Mouse (Mus musculus) ZHBTc4 (cell line): ENCODE results near the gene Shisa7.
"Not testable (repeated sequence)": the region's sequence is repeated elsewhere in the genome, so short reads cannot be mapped to it uniquely, and the experiment has no call there.

Experiments
- DNase-seq: peaks from one replicate; pipeline ENCODE4 v3.0.0-alpha.2; 2011; ENCODE audit warnings: low read depth, low spot score

The Shisa7 gene

DNA sequence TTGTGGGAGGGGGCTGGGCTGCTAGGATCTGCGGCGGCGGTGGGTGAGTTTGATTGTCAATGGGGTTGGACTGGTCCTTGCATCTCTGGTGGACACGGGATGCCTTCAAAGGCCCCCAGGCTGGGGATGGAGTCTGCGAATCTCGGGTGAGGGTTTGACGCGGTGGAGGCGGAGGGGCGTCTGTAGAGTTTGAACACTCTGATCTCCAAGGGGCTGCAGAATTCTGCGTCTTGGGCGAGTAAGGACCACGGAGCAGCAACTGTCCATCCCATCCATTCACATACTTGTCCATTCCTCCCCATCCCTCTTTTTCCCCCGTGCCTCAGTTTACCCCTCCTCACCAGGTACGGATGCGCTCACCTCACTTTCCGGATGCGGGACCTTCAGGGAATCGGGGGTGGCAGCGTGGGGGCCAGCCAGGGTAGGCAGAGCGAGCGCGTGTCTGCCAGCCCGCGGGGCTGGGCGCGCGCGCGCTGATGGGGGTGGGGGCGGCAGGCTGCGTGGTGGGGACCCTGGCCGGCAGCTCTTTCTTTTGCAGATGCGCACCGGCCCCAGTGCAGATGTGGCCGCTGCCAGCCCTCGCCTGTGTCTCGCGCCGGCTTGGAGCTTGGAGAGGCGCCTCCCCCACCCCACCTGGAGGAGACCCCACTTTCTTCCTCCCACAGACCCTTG is at the start of gene Shisa7:
Shisa7 (minus strand) TSS at position 452 of the 672 bp plus-strand sequence.
- DNase-seq = no peak

DNA sequence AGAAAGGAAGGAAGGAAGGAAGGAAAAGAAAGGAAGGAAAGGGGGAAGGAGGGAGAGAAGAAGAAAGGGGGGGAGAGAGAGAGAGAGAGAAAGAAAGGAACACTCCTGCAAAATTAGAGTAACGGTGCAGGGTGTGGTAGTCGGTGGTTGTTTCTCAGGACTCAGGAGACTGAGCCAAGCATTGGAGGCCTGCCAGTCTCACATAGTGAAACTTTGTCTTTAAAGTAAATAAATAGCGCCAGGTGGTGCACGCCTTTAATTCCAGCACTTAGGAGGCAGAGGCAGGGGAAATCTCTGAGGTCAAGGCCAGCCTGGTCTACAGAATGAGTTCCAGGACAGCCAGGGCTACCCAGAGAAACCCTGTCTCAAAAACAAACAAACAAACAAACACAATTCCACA is 42.2 kb upstream of the Shisa7 start:
- no peak for DNase-seq

DNA sequence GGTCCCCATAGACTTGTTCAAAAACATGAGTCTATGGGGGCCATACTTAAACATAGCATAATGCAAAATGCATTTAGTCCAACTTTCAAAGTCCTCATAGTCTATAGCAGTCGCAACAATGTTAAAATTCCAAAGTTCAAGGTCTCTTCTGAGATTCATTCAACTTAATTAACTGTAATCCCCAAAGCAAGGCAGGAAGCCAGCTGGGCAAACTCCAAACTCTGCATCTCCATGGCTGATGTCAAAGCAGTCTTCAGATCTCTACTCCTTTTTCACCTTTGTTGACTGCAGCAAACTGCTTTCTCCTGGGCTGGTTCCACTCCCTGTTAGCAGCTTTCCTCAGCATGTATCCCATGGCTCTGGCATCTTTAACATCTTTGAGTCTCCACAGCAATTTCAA is 34.5 kb upstream of the Shisa7 start:
- DNase-seq = not testable (repeated sequence)

GRCm38 (mm10) chr7:4878186-4878585 is 33.7 kb upstream of the Shisa7 start:
- no peak for DNase-seq

GRCm38 (mm10) chr7:4877226-4877625 is 32.7 kb upstream of the Shisa7 start:
- DNase-seq = no peak

GRCm38 (mm10) chr7:4876753-4877221 is 32.3 kb upstream of the Shisa7 start, which contains the start of gene Isoc2a:
Gene Isoc2a, plus strand, starts transcription at chr7:4877153.
- DNase-seq = peak; percentile 97

- DNase-seq = peak; percentile 84
Observed at GRCm38 (mm10) chr7:4870133-4870532, 25.6 kb upstream of the Shisa7 start, which contains the start of gene Isoc2b. Gene Isoc2b, minus strand, starts transcription at chr7:4870258.

DNA sequence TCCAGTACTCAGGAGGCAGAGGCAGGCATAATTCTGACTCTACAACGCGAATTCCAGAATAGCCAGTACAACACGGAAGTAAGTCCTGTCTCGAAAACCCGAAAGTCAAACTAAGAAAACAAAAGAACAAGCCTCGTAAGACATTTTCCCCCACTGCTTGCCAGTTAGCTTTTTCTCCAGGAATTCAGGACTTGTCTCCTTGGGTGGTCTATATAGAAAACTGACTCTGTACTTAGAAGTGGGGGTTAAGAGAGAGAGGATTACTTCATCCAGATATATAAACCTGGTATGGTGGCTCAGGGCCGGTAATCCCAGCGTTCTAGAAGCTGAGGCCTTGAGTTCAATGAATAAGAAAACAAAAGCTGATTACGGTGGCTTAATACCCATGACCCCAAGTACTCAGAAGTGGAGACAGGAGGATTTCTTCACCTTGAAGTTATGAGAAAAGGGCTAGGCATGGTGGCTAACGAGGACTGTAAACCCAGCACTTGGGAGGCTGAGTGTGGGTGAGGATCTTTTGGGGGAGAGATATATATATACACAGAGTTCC is 22.2 kb upstream of the Shisa7 start:
- DNase-seq = peak; percentile 45

DNA sequence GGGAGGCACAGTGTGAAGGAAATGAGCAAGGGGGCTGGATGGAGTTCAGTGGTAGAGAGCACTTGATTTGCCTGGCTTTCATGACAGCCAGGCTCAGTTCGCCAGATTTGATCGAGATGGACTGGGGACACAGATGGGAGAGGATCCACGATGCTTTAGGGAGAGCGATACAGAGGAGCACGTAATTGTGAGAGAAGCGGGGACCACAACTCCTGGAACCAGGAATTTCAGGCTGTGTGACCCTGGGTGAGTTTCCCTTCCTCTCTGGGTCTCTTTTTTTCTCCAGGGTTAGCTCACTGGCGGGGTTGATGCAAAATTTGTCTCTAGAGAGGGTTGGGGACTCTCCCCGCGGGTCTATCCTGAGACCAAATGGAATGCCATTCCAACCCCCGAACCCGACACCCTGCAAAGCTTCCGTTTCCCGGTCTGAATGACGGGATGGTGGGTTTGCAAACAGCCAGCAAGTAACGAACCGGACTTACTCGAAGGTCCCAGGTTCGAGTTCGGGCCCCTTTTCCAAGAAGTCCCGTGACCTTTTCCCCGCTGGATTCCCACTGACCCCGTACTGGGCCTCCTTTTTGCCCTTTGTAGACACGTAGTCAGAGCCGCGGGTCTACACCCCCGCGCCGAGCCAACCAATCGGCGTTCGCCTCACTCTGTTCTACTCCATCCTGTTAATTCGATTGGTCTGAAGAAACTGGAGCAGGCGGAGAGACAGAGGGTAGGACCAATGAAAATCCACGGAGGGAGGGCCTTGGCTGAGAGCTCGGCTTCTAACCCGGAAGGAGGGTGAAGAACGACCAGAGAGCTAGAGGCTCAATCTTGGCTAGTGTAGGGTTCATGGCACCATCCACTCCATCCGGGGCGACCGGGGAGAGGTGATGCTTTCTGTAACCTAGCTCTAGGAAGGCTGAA is 21.3 kb upstream of the Shisa7 start:
- DNase-seq = peak; percentile 97

DNA sequence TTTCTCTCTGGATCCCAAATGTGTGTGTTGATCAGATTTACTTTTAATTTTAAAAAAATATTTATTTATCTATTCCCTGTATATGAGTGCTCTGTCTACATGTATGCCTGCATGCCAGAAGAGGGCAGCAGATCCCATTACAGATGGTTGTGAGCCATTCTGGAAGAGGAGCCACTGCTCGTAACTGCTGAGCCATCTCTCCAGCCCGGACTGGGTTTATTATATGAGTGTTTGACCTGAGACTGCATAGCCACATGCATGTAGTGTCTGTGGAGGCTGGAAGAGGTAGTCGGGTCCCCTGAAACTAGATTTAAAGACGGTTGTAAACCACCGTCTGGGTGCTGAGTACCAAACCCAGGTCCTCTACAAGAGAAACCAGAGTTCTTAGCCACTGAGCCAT is 20.6 kb upstream of the Shisa7 start:
- peak; percentile 75 for DNase-seq

- no peak for DNase-seq
Observed at GRCm38 (mm10) chr7:4864130-4864845, 19.8 kb upstream of the Shisa7 start.

GRCm38 (mm10) chr7:4863541-4864080 is 19.1 kb upstream of the Shisa7 start:
- no peak for DNase-seq

GRCm38 (mm10) chr7:4863041-4863440 is 18.5 kb upstream of the Shisa7 start:
- DNase-seq = no peak

GRCm38 (mm10) chr7:4860926-4861325 is 16.4 kb upstream of the Shisa7 start:
- not testable (repeated sequence) for DNase-seq

DNA sequence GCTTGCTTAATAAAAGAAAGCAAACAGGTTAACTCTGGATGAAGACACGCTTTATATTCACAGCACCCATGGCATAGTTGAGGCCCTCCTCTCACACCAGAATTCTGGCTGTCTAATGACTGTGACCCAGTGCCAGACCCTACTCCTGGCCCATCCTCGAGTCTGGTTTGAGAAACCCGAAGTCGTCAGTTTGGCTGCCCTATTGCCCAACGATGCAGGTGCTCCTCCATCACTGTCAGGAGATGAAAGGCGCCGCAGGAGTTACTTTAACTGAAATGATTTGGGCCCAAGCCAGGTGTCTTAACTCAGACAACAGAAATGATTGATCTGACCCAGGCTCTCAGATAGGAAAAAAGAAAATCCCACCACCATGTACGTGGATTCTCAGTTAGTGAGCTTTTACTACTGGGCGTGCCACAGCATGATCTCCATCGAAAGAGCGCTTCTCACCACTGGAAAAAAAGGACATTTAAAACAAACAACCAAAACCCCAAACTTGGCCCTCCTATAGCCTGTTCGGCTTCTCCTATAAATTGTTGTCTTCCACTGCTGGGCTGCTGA is 15.0 kb upstream of the Shisa7 start:
- DNase-seq = no peak

- DNase-seq = no peak
Observed at GRCm38 (mm10) chr7:4857321-4857720, 12.8 kb upstream of the Shisa7 start.

- no peak for DNase-seq
Observed at GRCm38 (mm10) chr7:4856508-4856907, 12.0 kb upstream of the Shisa7 start.

GRCm38 (mm10) chr7:4853613-4854012 is 9.1 kb upstream of the Shisa7 start:
- no peak for DNase-seq

GRCm38 (mm10) chr7:4851315-4851688 is 6.8 kb upstream of the Shisa7 start:
- no peak for DNase-seq

- no peak for DNase-seq
Observed at GRCm38 (mm10) chr7:4850621-4851314, 6.3 kb upstream of the Shisa7 start.
